Mouse (Mus musculus): Measurements from ENCODE around the gene Rbms1.

Rbms1 gene

GRCm38 (mm10) chr2:60879141-60879818, 83.7 kb downstream of the Rbms1 start:
- no peak for DNase-seq (ENCODE audit: low spot score)

GRCm38 (mm10) chr2:60877543-60878386, 85.2 kb downstream of the Rbms1 start:
- no peak for DNase-seq (ENCODE audit: low spot score)

- DNase-seq (ENCODE audit: low spot score) = no peak
Measured at GRCm38 (mm10) chr2:60876891-60877290, 86.1 kb downstream of the Rbms1 start.

- DNase-seq (ENCODE audit: low spot score) = no peak
Measured at GRCm38 (mm10) chr2:60872095-60872811, 90.7 kb downstream of the Rbms1 start.

GRCm38 (mm10) chr2:60871001-60871400, 92.0 kb downstream of the Rbms1 start:
- DNase-seq (ENCODE audit: low spot score) = no peak

GRCm38 (mm10) chr2:60870450-60870849, 92.5 kb downstream of the Rbms1 start:
- no peak for DNase-seq (ENCODE audit: low spot score)

GRCm38 (mm10) chr2:60869001-60869743, 93.8 kb downstream of the Rbms1 start:
- DNase-seq (ENCODE audit: low spot score) = no peak

GRCm38 (mm10) chr2:60868060-60868662, 94.8 kb downstream of the Rbms1 start:
- DNase-seq (ENCODE audit: low spot score) = no peak

GRCm38 (mm10) chr2:60867304-60867703, 95.7 kb downstream of the Rbms1 start:
- DNase-seq (ENCODE audit: low spot score) = no peak

- DNase-seq (ENCODE audit: low spot score) = no peak
Measured at GRCm38 (mm10) chr2:60865869-60866268, 97.1 kb downstream of the Rbms1 start.

- no peak for DNase-seq (ENCODE audit: low spot score)
Measured at GRCm38 (mm10) chr2:60864977-60865376, 98.0 kb downstream of the Rbms1 start.

GRCm38 (mm10) chr2:60864256-60864795, 98.7 kb downstream of the Rbms1 start:
- no peak for DNase-seq (ENCODE audit: low spot score)

GRCm38 (mm10) chr2:60863827-60864226, 99.2 kb downstream of the Rbms1 start:
- DNase-seq (ENCODE audit: low spot score) = peak; percentile 68

GRCm38 (mm10) chr2:60862913-60863711, 99.9 kb downstream of the Rbms1 start:
- DNase-seq (ENCODE audit: low spot score) = no peak

- no peak for DNase-seq (ENCODE audit: low spot score)
Measured at GRCm38 (mm10) chr2:60858116-60858515, 104.9 kb downstream of the Rbms1 start.

GRCm38 (mm10) chr2:60856097-60856496, 106.9 kb downstream of the Rbms1 start:
- DNase-seq (ENCODE audit: low spot score) = no peak

- no peak for DNase-seq (ENCODE audit: low spot score)
Measured at GRCm38 (mm10) chr2:60855006-60855405, 108.0 kb downstream of the Rbms1 start.

- DNase-seq (ENCODE audit: low spot score) = no peak
Measured at GRCm38 (mm10) chr2:60851898-60852297, 111.1 kb downstream of the Rbms1 start.

GRCm38 (mm10) chr2:60851057-60851718, 111.8 kb downstream of the Rbms1 start:
- DNase-seq (ENCODE audit: low spot score) = no peak

- DNase-seq (ENCODE audit: low spot score) = no peak
Measured at GRCm38 (mm10) chr2:60848478-60848877, 114.5 kb downstream of the Rbms1 start.

Measured in layer of hippocampus, adult 11-12 months (tissue).